Mouse (Mus musculus): ENCODE results near the gene Dcaf6.

GRCm38 (mm10) chr1:165471490-165471889 lies 11.2 kb upstream of the Dcaf6 start:
- TF ChIP-seq POLR2A (IDR thresholded peaks at IDR 0.05; ENCODE audit: insufficient read length, low read depth) (no peak), MYOG (IDR thresholded peaks at IDR 0.05; ENCODE audit: control insufficient read depth in 1 of 3, insufficient read depth in 1 of 3, insufficient read length in 2 of 3, low read depth in 2 of 3) (no peak), MAX (IDR thresholded peaks at IDR 0.05; ENCODE audit: low read depth) (no peak), POLR2AphosphoS2 (IDR thresholded peaks at IDR 0.05; ENCODE audit: insufficient read length, low read depth) (no peak), TCF12 (IDR thresholded peaks at IDR 0.05; ENCODE audit: insufficient read depth, poor library complexity, severe bottlenecking) (no peak), USF1 (IDR thresholded peaks at IDR 0.05; ENCODE audit: low read depth) (no peak), E2F4 (IDR thresholded peaks at IDR 0.05; ENCODE audit: insufficient read depth) (no peak), MYOD1 (IDR thresholded peaks at IDR 0.05; ENCODE audit: control insufficient read depth in 1 of 3, insufficient read length in 2 of 3, low read depth in 2 of 3) (no peak), SRF (IDR thresholded peaks at IDR 0.05; ENCODE audit: control insufficient read depth, insufficient read length, low read depth) (no peak), REST (IDR thresholded peaks at IDR 0.05; ENCODE audit: insufficient read depth, insufficient read length) (no peak)
